Mouse (Mus musculus) forebrain, postnatal 0 days (tissue): Measurements from ENCODE around the gene Ice1. TPM values are rescaled to one million over a fixed set of nuclear protein-coding genes. Genes with fewer than 3 reads are reported as not detected.

Source experiments
- ATAC-seq: fragments of 200-750 bp; cut with Nextera tagmentation; 2 replicates; pipeline ENCODE4 v1.8.0; 2017; ENCODE audit warnings: mild to moderate bottlenecking, moderate library complexity
- DNase-seq: peaks from one replicate; pipeline ENCODE4 v3.0.0-alpha.2; 2015
- H3K27ac ChIP-seq: fragments of 300-500 bp; sonication (generic); 2 replicates; pipeline ENCODE4 v1.5.1; 2014; ENCODE audit warnings: low read depth, mild to moderate bottlenecking, antibody characterized with exemption, low read length, moderate library complexity, mixed read lengths
- H3K27me3 ChIP-seq: fragments of 300-500 bp; sonication (generic); 2 replicates; pipeline ENCODE4 v1.6.1; 2014; ENCODE audit warnings: mild to moderate bottlenecking, low read length, mixed read lengths; ENCODE audit not compliant: insufficient read depth
- H3K36me3 ChIP-seq: fragments of 300-500 bp; sonication (generic); 2 replicates; pipeline ENCODE4 v1.6.1; 2014; ENCODE audit warnings: mild to moderate bottlenecking, moderate library complexity; ENCODE audit not compliant: insufficient read depth
- H3K4me1 ChIP-seq: fragments of 300-500 bp; sonication (generic); 2 replicates; pipeline ENCODE4 v1.6.1; 2014; ENCODE audit warnings: antibody characterized with exemption; ENCODE audit not compliant: insufficient read depth
- H3K4me2 ChIP-seq: fragments of 300-500 bp; sonication (generic); 2 replicates; pipeline ENCODE4 v1.6.1; 2014; ENCODE audit warnings: low read depth, mild to moderate bottlenecking, moderate library complexity
- H3K4me3 ChIP-seq: fragments of 300-500 bp; sonication (generic); 2 replicates; pipeline ENCODE4 v1.5.1; 2014; ENCODE audit warnings: low read depth, low read length, mixed read lengths
- H3K9ac ChIP-seq: fragments of 300-500 bp; sonication (generic); 2 replicates; pipeline ENCODE4 v1.6.1; 2014; ENCODE audit warnings: mild to moderate bottlenecking
- H3K9me3 ChIP-seq: fragments of 300-500 bp; sonication (generic); 2 replicates; pipeline ENCODE4 v1.6.1; 2016; ENCODE audit warnings: low read length
- CTCF ChIP-seq: sonication (generic); IDR thresholded peaks from 2 replicates; pipeline ENCODE4 v1.5.1; 2016; ENCODE audit warnings: antibody characterized with exemption, control low read depth, low read depth
- WGBS: fragments of 180-500 bp; shearing (Covaris S2); extraction: QIAGEN DNeasy Blood & Tissue Kit; methylation state at CpG from one replicate; pipeline ENCODE4 v1.1.7; 2014; 5-methylcytosine and 5-hydroxymethylcytosine counted together
- polyA plus RNA-seq: library from polyadenylated mRNA; unstranded; fragments of >200 nt; fragmentation: Nextera tagmentation; extraction: Ambion mirVana; gene quantifications from 2 replicates; pipeline ENCODE4 v1.2.1, GENCODE M21; 2015
- total RNA-seq: library from RNA; depleted of rRNA; stranded (reverse); fragments of >200 nt; gene quantifications from 2 replicates; pipeline ENCODE4 v1.2.3, GENCODE M21; 2014

Gene Ice1
- total and polyA plus RNA-seq, 2 experiments from 2014 or later, result 21.0 to 82.5 TPM

DNA sequence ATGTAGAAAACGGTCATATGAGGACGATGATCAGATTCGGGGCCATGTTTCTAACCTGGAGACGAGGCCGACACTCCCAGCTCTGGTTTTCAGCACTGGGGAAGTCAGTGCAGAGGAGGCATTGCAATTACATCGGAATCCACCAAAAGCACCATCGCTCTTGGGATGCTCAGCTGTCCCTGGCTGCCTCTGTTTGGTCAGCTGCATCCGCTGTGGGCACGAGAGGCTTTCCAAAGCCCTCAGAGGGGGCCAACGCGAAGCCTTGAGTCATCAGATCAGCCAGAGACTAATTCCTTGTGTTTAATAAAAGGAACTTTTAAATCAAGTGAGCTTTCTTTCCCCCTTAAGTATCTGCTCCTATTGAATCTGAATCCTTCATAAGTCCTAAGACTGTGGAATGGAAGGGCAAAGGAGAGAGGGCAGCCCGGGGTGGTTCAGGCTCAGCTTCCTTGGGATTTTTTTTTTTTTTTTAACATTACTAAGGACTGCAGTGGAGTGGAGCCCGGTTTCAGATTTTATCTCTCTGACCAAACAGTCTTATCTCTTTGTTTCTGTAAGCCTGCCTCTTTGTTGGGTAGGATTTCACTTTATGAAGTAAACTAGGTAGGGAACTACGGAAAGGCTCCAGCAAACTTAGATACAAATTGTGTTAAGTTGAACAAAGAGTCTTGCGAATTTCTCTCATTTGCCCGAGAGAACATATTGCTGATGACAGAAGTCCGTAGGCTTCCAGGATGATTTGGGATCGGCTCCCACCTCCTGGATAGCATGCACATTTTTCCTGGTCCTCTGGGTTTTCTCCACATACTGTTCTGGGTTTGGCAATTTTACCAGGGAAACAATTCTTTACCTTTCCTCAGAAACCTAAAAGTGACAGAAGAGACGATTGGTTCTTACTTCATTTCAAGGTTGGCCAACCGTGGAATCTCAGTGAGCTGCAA, 39.1 kb upstream of the Ice1 start:
- no peak for ATAC-seq
- no peak for DNase-seq
- 77% methylated on average over 20 of the region's 20 CpGs for WGBS
- no peaks in the 10 kb centered on the region for H3K36me3 ChIP-seq
- no peak for TF ChIP-seq CTCF
- H3K4me1 ChIP-seq, result no peaks in the 10 kb centered on the region
- no peaks in the 10 kb centered on the region for H3K9me3 ChIP-seq
- no peak overlapping the region for H3K27ac ChIP-seq
- H3K9ac ChIP-seq, result no peak overlapping the region
- H3K4me3 ChIP-seq, result no peak overlapping the region
- no peak overlapping the region for H3K4me2 ChIP-seq
- H3K27me3 ChIP-seq, result no peaks in the 10 kb centered on the region

DNA sequence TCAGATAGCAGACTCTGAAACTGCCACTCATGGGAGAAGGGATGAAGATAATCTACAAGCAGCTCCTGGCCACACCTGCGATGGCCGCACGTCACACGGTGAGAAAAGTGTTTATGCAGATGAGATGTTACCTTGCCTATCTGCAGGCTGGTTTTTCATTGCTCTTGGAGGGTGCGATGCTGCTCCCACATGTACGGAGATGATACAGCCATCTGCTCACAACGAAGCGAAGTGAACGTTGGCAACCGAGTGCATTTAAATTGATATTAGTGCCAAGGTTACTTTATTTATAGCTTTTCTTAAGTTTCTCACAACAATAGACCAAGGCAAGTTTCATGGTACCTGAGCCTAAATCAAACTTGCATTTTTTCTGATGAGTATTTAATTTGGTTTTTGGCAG, 37.6 kb upstream of the Ice1 start:
- H3K9me3 ChIP-seq, result no peaks in the 10 kb centered on the region
- H3K27ac ChIP-seq, result no peak overlapping the region
- DNase-seq (peak; percentile 39), ATAC-seq (peak; percentile 59)
- H3K4me2 ChIP-seq, result no peak overlapping the region
- H3K36me3 ChIP-seq, result no peaks in the 10 kb centered on the region
- H3K4me3 ChIP-seq, result no peak overlapping the region
- H3K4me1 ChIP-seq, result no peaks in the 10 kb centered on the region
- no peak overlapping the region for H3K9ac ChIP-seq
- 77% methylated on average over 10 of the region's 10 CpGs for WGBS
- TF ChIP-seq CTCF, result no peak
- H3K27me3 ChIP-seq, result no peaks in the 10 kb centered on the region

DNA sequence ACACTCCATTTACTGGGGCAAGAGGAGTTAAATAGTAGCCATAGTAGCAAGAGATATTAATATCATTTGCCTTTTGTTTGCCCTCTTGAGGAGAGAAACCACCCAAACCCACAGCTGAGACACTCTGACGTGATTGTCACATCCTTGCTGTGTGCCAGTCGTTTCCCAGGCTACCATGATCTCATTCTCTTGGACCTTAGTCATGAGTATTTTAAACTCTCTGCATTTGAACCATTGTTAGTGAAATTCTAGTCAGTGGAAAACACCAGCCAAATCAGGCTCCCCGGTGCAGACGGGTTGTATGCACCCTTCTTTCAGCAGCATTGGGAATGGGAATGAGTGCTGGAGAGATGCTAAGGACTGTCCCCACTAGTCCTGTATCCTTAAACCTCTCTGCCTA, 32.6 kb upstream of the Ice1 start:
- Histone ChIP-seq H3K4me2 (no peak overlapping the region), H3K9ac (no peak overlapping the region), H3K9me3 (no peaks in the 10 kb centered on the region), H3K4me1 (no peaks in the 10 kb centered on the region), H3K27ac (no peak overlapping the region), H3K27me3 (no peaks in the 10 kb centered on the region), H3K36me3 (no peaks in the 10 kb centered on the region), H3K4me3 (no peak overlapping the region)
- DNase-seq, result no peak
- TF ChIP-seq CTCF, result no peak
- ATAC-seq, result no peak; the same call in 1 of the 2 replicates
- WGBS, result 46% methylated on average over 4 of the region's 4 CpGs

DNA sequence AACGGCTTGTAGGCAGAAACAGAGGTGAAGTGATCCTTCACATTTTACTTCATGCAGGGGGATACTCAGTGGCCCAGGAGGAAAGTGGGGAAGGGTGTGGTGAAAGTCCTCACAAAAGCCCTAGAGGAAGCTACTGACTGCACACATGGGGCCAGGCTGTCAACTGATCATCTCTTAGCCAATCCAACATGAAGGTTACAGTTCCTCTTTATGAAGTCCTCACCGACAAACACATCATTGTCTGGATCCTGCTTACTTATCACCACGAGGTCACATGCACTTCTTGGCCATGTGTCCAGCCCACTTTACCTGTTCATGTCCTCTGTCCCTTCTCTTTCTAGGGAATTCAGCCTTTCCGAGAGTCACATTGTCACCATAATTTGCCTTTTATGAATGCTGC, 22.3 kb upstream of the Ice1 start:
- TF ChIP-seq CTCF, result no peak
- H3K9me3 ChIP-seq, result no peaks in the 10 kb centered on the region
- WGBS, result 80% methylated on average over 4 of the region's 4 CpGs
- H3K9ac ChIP-seq, result no peak overlapping the region
- no peak overlapping the region for H3K4me3 ChIP-seq
- H3K36me3 ChIP-seq, result no peaks in the 10 kb centered on the region
- DNase-seq (no peak), ATAC-seq (no peak)
- H3K4me1 ChIP-seq, result no peaks in the 10 kb centered on the region
- H3K4me2 ChIP-seq, result no peak overlapping the region
- H3K27ac ChIP-seq, result no peak overlapping the region
- no peaks in the 10 kb centered on the region for H3K27me3 ChIP-seq

DNA sequence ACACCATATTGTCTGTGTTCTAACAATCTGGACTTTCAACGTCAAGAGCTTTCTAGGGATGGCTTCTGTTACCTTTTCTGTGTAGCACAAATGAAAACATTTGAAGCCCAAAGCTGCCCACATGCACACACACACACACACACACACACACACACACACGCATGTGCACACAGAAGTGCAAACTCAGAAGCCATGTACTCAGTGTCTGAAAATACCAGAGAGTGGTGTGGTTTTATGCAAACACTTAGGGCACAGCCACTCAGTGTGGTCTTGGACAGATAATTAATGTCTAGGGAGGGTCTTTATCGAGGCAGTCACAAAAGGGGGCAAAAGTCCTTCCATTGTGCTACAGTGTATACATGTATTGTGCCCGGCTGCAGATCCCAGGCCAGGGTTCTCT, 19.3 kb upstream of the Ice1 start:
- H3K4me3 ChIP-seq, result no peak overlapping the region
- 66% methylated on average over 4 of the region's 4 CpGs for WGBS
- H3K27ac ChIP-seq, result no peak overlapping the region
- H3K9ac ChIP-seq, result no peak overlapping the region
- H3K4me1 ChIP-seq, result no peaks in the 10 kb centered on the region
- H3K4me2 ChIP-seq, result no peak overlapping the region
- H3K9me3 ChIP-seq, result no peaks in the 10 kb centered on the region
- DNase-seq (no peak), ATAC-seq (no peak)
- no peaks in the 10 kb centered on the region for H3K36me3 ChIP-seq
- no peaks in the 10 kb centered on the region for H3K27me3 ChIP-seq
- TF ChIP-seq CTCF, result no peak

DNA sequence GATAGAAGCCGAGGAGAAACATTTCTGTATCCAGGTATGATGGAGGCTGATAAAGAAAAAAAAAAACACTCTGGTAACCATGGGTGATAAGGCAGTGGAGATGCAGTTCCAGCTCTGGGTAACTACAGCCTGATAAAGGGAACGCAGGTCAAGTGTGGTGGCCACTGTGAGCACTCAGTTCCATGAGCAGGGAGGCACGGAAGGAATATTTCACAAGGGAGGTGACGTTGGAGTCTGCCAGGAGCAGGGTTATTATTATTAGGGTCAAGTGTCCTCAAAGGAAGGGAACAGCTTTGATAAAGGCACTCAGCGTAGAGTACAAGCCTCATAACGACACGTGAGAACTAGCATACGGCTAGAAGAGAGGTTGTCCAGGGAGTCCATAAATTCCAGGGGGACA, 18.9 kb upstream of the Ice1 start:
- TF ChIP-seq CTCF, result no peak

DNA sequence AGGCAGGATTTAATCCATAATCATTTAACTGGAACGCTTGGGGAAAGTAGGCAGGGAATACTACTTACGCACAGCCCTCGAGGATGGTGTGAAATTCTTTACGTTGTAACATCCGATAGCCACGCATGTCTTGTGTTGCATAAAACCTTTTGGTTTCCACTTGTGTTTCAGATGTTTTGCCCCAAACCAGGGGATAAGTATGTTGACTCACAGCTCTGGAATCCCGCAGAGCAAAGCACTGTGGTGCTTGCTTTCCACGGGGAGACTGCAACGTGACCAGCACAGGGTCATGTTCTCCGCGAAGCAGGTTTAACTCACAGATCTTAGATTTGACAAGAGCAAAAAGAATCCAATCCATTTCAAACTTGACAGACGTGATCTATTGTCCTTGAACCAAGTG, 18.1 kb upstream of the Ice1 start:
- TF ChIP-seq CTCF, result no peak
- Histone ChIP-seq H3K36me3 (no peaks in the 10 kb centered on the region), H3K9me3 (no peaks in the 10 kb centered on the region), H3K4me3 (no peak overlapping the region), H3K27ac (no peak overlapping the region), H3K27me3 (no peaks in the 10 kb centered on the region), H3K9ac (no peak overlapping the region), H3K4me1 (no peaks in the 10 kb centered on the region), H3K4me2 (no peak overlapping the region)
- ATAC-seq (no peak), DNase-seq (no peak)
- 86% methylated on average over 12 of the region's 12 CpGs for WGBS

More for the DNA sequence above, 18.9 kb upstream of the Ice1 start:
- 79% methylated on average over 8 of the region's 8 CpGs for WGBS
- DNase-seq (no peak), ATAC-seq (no peak)
- Histone ChIP-seq H3K36me3 (no peaks in the 10 kb centered on the region), H3K4me2 (no peak overlapping the region), H3K9ac (no peak overlapping the region), H3K9me3 (no peaks in the 10 kb centered on the region), H3K27ac (no peak overlapping the region), H3K27me3 (no peaks in the 10 kb centered on the region), H3K4me1 (no peaks in the 10 kb centered on the region), H3K4me3 (no peak overlapping the region)
